Mouse (Mus musculus) heart, postnatal 0 days (tissue): Measurements from ENCODE around the gene Lhfpl4.

ENCODE experiments used
- CTCF ChIP-seq: IDR thresholded peaks from 2 replicates; pipeline ENCODE4 v1.5.1; 2016; ENCODE audit warnings: antibody characterized with exemption, control low read depth, low read depth
- EP300 ChIP-seq: IDR thresholded peaks from 2 replicates; pipeline ENCODE4 v1.6.1; 2016; ENCODE audit warnings: antibody characterized with exemption, low read depth

- TF ChIP-seq CTCF (no peak), EP300 (no peak)
These were observed 26.7 kb downstream of the Lhfpl4 start for GRCm38 (mm10) chr6:113168316-113168975.
